Mouse (Mus musculus): ENCODE measurements around the gene Ccdc106. TPM values are rescaled to one million over a fixed set of nuclear protein-coding genes. Genes with fewer than 3 reads are reported as not detected.

The Ccdc106 gene
- polyA plus RNA-seq (2012; rRNA removed) = 38.6 and 43.6 TPM in 2 replicates

DNA sequence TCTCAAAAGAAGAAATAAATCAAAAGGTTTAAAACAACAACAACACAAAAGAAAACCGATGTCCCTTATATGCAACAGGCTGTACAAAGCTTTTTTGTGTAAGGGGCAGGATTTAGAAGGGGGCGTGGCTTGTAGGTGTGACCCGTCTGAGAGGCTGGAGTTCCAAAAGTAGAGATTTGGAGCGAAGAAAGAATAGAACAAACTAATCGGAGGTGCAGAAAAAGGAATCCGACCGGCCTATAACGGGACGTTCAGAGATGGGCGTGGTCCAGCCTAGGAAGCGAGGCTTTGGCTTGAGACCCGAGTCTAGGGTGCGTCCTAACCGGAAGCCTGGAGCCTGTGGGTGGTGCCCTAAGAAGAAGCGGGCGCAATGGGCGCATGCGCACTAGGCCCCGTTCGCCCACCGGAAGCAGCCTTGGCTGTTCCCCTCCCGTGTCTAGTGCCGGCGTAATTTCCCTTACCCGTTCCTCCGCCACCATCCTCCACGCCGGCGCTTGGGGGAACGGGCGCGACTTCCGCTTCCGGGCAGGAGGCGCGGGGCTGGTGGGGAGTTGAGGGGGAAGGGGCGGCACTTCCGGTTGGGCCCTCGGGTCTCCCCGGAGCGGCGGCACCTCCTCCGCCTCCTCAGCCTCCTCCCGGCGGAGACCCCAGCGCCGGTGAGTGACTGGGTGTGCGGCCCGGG lies at the start of gene Ccdc106, which contains the start of gene Zfp865:
Gene Ccdc106, plus strand, starts transcription at position 554 of the 682 bp plus-strand sequence.
Gene Zfp865, plus strand, starts transcription at position 377 of the 682 bp plus-strand sequence.

GRCm38 (mm10) chr7:4971068-4971467 lies 49.3 kb upstream of the Ccdc106 start, which contains the start of gene Sbk3:
Gene Sbk3 (minus strand): TSS chr7:4971168.

DNA sequence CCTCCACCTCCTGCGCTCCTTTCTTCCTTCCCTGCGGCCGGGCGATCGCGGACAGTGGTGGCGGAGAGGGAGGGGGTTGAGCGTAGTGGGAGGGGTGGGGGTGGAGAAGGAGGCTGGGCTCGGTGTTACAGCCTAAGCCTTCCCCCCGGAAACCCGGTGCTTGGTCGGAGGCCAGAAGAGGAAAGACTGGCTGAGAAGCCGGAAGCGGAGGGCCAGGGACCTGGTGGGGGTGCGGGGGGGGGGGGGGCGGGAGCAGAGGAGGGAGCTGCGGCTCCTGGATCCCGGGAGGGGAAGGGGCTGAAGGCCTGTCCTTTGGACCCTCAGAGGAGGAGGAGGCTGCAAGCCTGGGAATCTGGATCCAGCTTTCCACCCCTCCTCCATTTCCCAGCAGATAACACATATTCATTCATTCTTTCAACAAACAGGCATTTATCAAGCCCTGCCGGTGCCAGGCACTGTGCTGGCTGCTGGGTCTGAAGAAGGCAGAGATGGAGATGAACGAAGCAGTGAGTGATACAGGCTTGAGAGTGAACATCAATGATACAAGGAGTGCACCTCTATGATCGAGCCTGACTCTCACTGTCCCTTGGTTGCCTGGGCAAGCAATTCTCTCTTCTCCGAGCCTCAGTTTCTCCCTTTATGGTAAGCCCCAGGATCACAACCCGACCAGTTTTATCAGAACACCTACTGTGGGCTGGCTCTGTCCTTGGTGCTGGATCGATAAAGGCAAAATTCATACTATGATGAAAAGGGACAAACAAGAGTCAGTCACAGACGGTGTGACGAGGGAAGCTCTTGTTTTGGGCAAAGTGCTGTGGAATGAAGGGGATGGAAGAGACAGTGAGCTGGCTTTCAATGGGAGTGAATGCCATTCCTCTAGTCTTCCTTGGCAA lies 24.1 kb upstream of the Ccdc106 start, which contains the start of gene Zfp579:
Gene Zfp579, minus strand, starts transcription at position 156 of the 893 bp plus-strand sequence.

GRCm38 (mm10) chr7:5014251-5015117 lies 5.9 kb upstream of the Ccdc106 start, which contains the start of the genes Zfp524 and Fiz1:
Gene Zfp524 (plus strand): TSS chr7:5014415.
Gene Fiz1 (minus strand): TSS chr7:5014697.

DNA sequence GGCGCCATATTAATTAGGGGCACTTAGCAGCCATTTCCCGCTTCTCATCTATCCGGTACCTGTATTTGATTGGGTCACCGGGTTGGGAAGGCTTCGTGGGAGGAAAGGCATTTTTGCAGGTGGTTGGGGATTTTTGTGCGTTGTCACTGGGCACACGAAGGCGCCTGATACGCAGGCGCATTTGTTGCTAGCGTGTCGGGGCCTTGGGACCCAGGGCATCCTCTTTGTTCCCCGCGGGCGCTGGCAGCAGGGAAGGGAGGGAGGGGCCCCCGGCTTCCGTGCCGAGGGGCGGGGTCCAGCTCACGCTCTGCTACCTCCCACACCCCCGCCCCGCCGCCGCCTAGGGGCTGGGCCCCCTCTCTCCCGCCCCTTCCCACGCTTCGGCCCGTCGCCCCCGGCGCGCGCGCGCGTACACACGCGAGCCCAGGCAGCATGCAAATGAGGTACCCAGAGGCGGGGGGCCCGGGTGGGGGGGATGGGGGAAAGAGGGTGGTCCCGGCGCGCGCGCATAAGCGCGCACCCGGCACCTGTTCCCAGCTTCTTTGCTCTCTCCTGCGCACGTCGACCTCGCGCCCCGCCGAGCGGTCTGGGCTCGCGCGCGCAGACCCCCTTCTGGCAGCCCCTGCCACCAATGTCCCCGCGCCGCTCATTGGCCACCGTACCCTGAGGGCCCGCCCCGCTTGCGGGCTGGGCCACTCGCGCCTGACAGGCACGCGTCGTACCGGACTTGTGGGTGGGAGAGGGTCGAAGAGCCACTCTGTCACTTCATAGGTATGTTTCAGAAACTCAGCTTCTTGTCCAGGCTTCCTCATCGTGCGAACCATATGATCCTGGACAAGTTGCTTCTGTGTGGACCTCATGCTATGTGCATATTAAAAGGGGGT lies 5.0 kb upstream of the Ccdc106 start, which contains the start of gene Gm44973:
Gene Gm44973, plus strand, starts transcription at position 379 of the 884 bp plus-strand sequence.

DNA sequence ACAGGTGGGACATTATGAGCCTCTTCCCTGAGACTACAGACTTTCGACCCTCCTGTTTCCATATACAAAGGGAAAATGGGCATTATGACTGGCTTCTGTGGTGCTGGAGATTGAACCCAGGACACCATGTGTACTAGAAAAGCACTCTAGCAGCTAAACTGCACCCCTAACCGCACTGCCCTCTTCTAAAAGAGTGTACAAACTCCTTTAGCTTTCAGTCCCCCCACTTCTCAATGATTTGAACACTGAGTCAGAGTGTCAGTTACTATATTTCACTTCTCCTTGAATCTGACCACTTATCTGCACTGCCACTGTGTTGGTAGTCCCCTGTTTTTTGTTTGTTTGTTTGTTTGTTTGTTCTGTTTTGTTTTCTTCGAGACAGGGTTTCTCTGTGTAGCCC lies 13.5 kb downstream of the Ccdc106 start, which contains the start of gene 4632433K11Rik:
Gene 4632433K11Rik, plus strand, starts transcription at position 301 of the 400 bp plus-strand sequence.

GRCm38 (mm10) chr7:5038109-5038732 lies 17.9 kb downstream of the Ccdc106 start, which contains the start of gene Zfp784:
Gene Zfp784 (minus strand): TSS chr7:5038446.

DNA sequence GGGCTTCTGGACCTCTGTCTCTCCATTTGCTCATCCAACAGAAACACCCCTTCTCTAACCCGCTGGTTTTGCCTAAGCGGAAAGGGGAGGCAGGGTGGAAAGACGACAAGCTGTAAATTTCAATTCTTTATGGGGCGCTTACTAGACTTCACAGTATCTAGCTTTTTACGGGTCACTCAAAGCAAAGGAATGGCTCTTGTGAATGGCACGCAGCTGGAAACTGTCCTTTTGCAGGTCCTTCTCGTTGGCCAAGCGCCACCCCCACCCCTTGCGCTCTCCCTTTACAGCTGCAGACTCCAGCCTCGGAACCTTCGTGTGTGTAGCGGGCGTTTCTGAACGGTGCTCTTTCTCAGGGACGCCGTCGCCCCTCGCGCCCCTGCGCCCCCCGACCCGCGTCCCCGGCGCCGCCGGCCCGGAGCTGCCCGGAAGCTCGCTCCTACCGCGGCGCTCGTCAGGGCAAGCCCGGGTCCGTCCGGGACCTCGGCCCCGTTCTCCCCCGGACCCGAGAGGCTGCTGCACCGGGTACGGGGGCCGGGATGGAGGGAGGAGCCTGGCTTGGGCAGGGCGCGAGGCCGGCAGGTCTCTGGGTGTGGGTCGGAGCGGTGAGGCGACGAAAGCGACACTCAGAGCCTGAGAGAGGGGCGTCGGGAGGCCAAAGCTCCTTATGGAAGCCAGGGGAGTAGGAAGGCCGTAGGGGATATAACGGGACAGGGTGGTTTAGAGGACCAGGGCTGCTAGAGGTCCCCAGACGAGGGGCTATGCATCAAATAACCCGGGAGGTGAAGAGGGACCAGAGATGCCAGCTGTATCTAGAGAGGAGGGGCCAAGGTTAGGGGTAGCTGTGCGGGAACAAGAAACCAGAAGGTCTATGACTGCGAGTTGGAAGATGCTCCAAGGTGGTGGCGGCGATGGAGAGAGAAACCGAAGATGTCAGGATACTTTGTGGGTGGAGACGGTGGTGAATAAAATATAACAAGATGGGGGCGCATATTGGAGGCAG lies 31.1 kb downstream of the Ccdc106 start, which contains the start of gene Zfp580:
Gene Zfp580, plus strand, starts transcription at position 346 of the 1,000 bp plus-strand sequence.

DNA sequence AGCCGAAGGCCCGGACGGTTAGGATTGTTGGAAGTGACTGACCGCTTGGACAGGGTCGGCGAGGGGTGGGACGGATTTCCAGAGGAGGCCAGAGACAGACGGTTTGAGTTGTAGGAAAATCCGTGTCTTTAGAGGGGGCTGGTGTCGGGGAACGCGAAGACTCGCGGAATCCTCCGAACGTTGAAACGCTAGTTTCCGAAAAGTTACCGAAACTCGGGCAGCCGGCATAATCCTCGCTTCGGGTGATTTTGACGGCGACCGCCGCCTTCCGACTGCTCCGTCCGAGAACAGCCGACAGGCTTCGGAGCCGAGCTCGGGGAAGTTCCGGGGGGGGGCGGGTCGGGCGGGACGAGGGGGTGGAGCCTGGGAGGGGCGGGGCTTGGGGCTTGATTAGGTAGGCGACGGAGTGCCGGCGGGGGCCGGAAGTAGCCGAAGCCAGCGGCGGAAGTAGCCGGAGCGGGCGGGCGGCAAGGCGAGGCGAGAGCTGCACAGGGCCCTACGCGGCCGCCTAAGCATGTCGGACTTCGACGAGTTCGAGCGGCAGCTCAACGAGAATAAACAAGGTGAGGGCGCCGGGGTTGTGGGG lies 41.5 kb downstream of the Ccdc106 start, which contains the start of gene U2af2:
Gene U2af2, plus strand, starts transcription at position 370 of the 586 bp plus-strand sequence.

DNA sequence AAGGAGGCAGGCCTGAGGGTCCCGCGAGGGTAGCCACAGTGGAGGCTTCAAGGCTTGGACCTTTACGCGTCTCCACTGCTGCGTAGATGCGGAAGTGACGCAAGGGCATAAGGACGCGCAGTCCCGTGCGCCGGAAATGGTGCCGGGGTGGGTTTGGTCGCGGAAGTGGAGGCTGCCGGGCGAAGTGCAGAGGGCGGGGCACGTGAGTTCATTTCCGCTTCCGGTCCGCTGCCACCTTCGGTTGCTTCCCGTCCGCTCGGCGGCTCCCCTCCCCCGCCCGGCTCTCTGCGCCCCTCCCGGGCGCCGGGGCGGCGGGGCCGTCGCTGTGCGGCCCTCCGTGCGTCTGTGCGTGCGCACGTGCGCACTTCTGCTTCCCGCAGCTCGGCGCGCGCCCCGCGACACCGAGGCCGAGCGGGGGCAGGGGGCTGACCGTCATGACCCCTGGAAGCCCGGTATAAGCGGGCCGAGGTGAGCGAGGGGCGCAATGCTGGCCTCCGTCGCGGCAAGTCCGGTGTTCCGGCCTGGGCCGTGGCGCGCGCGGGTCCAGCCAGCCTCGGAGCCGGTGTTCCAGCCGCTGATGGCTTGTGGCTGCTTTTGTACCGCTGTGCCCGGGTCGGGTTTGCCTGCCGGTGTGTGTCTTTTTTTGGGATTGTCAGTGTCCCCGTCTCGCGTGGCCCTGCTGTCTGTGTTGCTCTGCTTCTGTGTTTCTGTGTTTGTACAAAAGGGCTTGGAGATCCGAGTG lies 59.8 kb downstream of the Ccdc106 start, which contains the start of gene Epn1:
Gene Epn1, plus strand, starts transcription at position 226 of the 742 bp plus-strand sequence.

Other genes starting within 250 kb of the Ccdc106 start
- gene Fam71e2, start 249.3 kb upstream of the Ccdc106 start, polyA plus RNA-seq (2012; rRNA removed) = not detected in 2 replicates
- gene Il11, start 237.7 kb upstream of the Ccdc106 start, polyA plus RNA-seq (2012; rRNA removed) = 0.34 and 0.39 TPM in 2 replicates
- gene Tmem190, start 237.6 kb upstream of the Ccdc106 start, polyA plus RNA-seq (2012; rRNA removed) = not detected in 2 replicates
- 3.9 and 5.6 TPM in 2 replicates for gene Tmem238, start 230.9 kb upstream of the Ccdc106 start, polyA plus RNA-seq (2012; rRNA removed)
- 362 and 481 TPM in 2 replicates for gene Rpl28, start 227.7 kb upstream of the Ccdc106 start, polyA plus RNA-seq (2012; rRNA removed)
- 465 and 518 TPM in 2 replicates for gene Ube2s, start 208.0 kb upstream of the Ccdc106 start, polyA plus RNA-seq (2012; rRNA removed)
- 106 and 108 TPM in 2 replicates for gene Shisa7, start 175.9 kb upstream of the Ccdc106 start, polyA plus RNA-seq (2012; rRNA removed)
- 2.7 and 3.3 TPM in 2 replicates for gene Isoc2b, start 150.3 kb upstream of the Ccdc106 start, polyA plus RNA-seq (2012; rRNA removed)
- 8.8 and 9.2 TPM in 2 replicates for gene Isoc2a, start 143.4 kb upstream of the Ccdc106 start, polyA plus RNA-seq (2012; rRNA removed)
- 0.53 and 0.79 TPM in 2 replicates for gene Gm36210, start 114.0 kb upstream of the Ccdc106 start, polyA plus RNA-seq (2012; rRNA removed)
- gene Zfp628, start 105.3 kb upstream of the Ccdc106 start, polyA plus RNA-seq (2012; rRNA removed) = 13.4 and 14.8 TPM in 2 replicates
- 21.3 and 21.4 TPM in 2 replicates for gene Nat14, start 98.5 kb upstream of the Ccdc106 start, polyA plus RNA-seq (2012; rRNA removed)
- gene Ssc5d, start 94.8 kb upstream of the Ccdc106 start, polyA plus RNA-seq (2012; rRNA removed) = 2.8 and 6.2 TPM in 2 replicates
- gene Sbk2, start 56.1 kb upstream of the Ccdc106 start, polyA plus RNA-seq (2012; rRNA removed) = 0.07 and 0.23 TPM in 2 replicates
- gene Sbk3, start 49.4 kb upstream of the Ccdc106 start, polyA plus RNA-seq (2012; rRNA removed) = 0.95 and 1.2 TPM in 2 replicates
- 142 and 145 TPM in 2 replicates for gene Zfp579, start 24.4 kb upstream of the Ccdc106 start, polyA plus RNA-seq (2012; rRNA removed)
- 9.8 and 12.6 TPM in 2 replicates for gene Zfp524, start 6.1 kb upstream of the Ccdc106 start, polyA plus RNA-seq (2012; rRNA removed)
- gene Fiz1, start 5.9 kb upstream of the Ccdc106 start, polyA plus RNA-seq (2012; rRNA removed) = 47.0 and 53.2 TPM in 2 replicates
- gene Gm44973, start 5.1 kb upstream of the Ccdc106 start, polyA plus RNA-seq (2012; rRNA removed) = 0.09 TPM in 1 of 2 replicates, not detected in the other
- gene Zfp865, start 177 bp upstream of the Ccdc106 start, polyA plus RNA-seq (2012; rRNA removed) = 41.1 and 43.7 TPM in 2 replicates
- gene 4632433K11Rik, start 13.6 kb downstream of the Ccdc106 start, polyA plus RNA-seq (2012; rRNA removed) = not detected in 2 replicates
- gene Zfp784, start 17.9 kb downstream of the Ccdc106 start, polyA plus RNA-seq (2012; rRNA removed) = 7.1 and 7.4 TPM in 2 replicates
- gene Zfp580, start 31.0 kb downstream of the Ccdc106 start, polyA plus RNA-seq (2012; rRNA removed) = 53.1 and 65.2 TPM in 2 replicates
- 446 and 475 TPM in 2 replicates for gene U2af2, start 41.6 kb downstream of the Ccdc106 start, polyA plus RNA-seq (2012; rRNA removed)
- gene Epn1, start 59.7 kb downstream of the Ccdc106 start, polyA plus RNA-seq (2012; rRNA removed) = 147 and 151 TPM in 2 replicates
- gene Rfpl4, start 96.4 kb downstream of the Ccdc106 start, polyA plus RNA-seq (2012; rRNA removed) = not detected in 2 replicates
- 0.28 and 0.36 TPM in 2 replicates for gene Rasl2-9, start 105.4 kb downstream of the Ccdc106 start, polyA plus RNA-seq (2012; rRNA removed)
- not detected in 2 replicates for gene Vmn1r55, start 129.1 kb downstream of the Ccdc106 start, polyA plus RNA-seq (2012; rRNA removed)
- not detected in 2 replicates for gene Vmn1r56, start 176.2 kb downstream of the Ccdc106 start, polyA plus RNA-seq (2012; rRNA removed)
- not detected in 2 replicates for gene Vmn1r57, start 197.9 kb downstream of the Ccdc106 start, polyA plus RNA-seq (2012; rRNA removed)